Mouse (Mus musculus) embryonic fibroblast, embryonic 13.5 days (primary cell): ENCODE measurements around the gene Amz2.

Experiments used
- CTCF ChIP-seq: IDR thresholded peaks from 2 replicates; pipeline ENCODE4 v1.5.1; 2011; ENCODE audit warnings: mild to moderate bottlenecking, control low read depth, low read length, moderate library complexity, borderline replicate concordance; ENCODE audit not compliant: insufficient read depth
- POLR2A ChIP-seq: IDR thresholded peaks from 2 replicates; pipeline ENCODE4 v1.6.1; 2011; ENCODE audit warnings: low read depth, mild to moderate bottlenecking, control low read depth, low read length, moderate library complexity

GRCm38 (mm10) chr11:109442166-109442730, 16.5 kb downstream of the Amz2 start:
- TF ChIP-seq CTCF (no peak), POLR2A (no peak)
